Mouse (Mus musculus) ES-Bruce4 (cell line): ENCODE results near the gene Cbx6. TPM values are rescaled to one million over a fixed set of nuclear protein-coding genes. Genes with fewer than 3 reads are reported as not detected.
"Not testable (repeated sequence)": the region's sequence is repeated elsewhere in the genome, so short reads cannot be mapped to it uniquely, and the experiment has no call there.

Experiments
- H3K27ac ChIP-seq: 2 replicates; pipeline ENCODE4 v1.5.1; 2012; ENCODE audit warnings: low read length, inconsistent platforms; ENCODE audit not compliant: insufficient read depth
- H3K27me3 ChIP-seq: 2 replicates; pipeline ENCODE4 v1.6.1; 2012; ENCODE audit warnings: mild to moderate bottlenecking, low read length, inconsistent platforms; ENCODE audit not compliant: control insufficient read depth, poor library complexity, insufficient read depth, severe bottlenecking
- H3K36me3 ChIP-seq: 2 replicates; pipeline ENCODE4 v1.6.1; 2012; ENCODE audit warnings: inconsistent platforms, mild to moderate bottlenecking, low read length, moderate library complexity; ENCODE audit not compliant: control insufficient read depth, poor library complexity, insufficient read depth, severe bottlenecking
- H3K4me1 ChIP-seq: one replicate; pipeline ENCODE4 v1.8.1; 2011; ENCODE audit warnings: low read length; ENCODE audit not compliant: control insufficient read depth, insufficient read depth
- H3K4me3 ChIP-seq: 2 replicates; pipeline ENCODE4 v1.5.1; 2011; ENCODE audit warnings: low read depth, mild to moderate bottlenecking, low read length
- H3K9ac ChIP-seq: 2 replicates; pipeline ENCODE4 v1.6.1; 2012; ENCODE audit warnings: low read depth, mild to moderate bottlenecking, inconsistent platforms; ENCODE audit not compliant: poor library complexity, severe bottlenecking
- H3K9me3 ChIP-seq: replicated peaks from 2 replicates; pipeline ENCODE4 v1.6.1; 2012; ENCODE audit warnings: mild to moderate bottlenecking, low read length, inconsistent platforms; ENCODE audit not compliant: control insufficient read depth, poor library complexity, insufficient read depth, severe bottlenecking
- CTCF ChIP-seq: IDR thresholded peaks from one replicate; pipeline ENCODE4 v1.8.1; 2011; ENCODE audit warnings: low read depth, low read length
- EP300 ChIP-seq: IDR thresholded peaks from 2 replicates; pipeline ENCODE4 v1.6.1; 2011; ENCODE audit warnings: low read depth, low read length; ENCODE audit not compliant: insufficient read depth
- POLR2A ChIP-seq: IDR thresholded peaks from one replicate; pipeline ENCODE4 v1.8.1; 2011; ENCODE audit warnings: low read length; ENCODE audit not compliant: insufficient read depth
- polyA plus RNA-seq: library from polyadenylated mRNA; stranded (reverse); fragments of >200 nt; gene quantifications from 2 replicates; pipeline ENCODE4 v1.2.4, GENCODE M21; 2011; ENCODE audit warnings: low read depth; ENCODE audit not compliant: missing spikeins, insufficient read depth, insufficient read length

The Cbx6 gene
- polyA plus RNA-seq, 1 experiment = 25.7 TPM

DNA sequence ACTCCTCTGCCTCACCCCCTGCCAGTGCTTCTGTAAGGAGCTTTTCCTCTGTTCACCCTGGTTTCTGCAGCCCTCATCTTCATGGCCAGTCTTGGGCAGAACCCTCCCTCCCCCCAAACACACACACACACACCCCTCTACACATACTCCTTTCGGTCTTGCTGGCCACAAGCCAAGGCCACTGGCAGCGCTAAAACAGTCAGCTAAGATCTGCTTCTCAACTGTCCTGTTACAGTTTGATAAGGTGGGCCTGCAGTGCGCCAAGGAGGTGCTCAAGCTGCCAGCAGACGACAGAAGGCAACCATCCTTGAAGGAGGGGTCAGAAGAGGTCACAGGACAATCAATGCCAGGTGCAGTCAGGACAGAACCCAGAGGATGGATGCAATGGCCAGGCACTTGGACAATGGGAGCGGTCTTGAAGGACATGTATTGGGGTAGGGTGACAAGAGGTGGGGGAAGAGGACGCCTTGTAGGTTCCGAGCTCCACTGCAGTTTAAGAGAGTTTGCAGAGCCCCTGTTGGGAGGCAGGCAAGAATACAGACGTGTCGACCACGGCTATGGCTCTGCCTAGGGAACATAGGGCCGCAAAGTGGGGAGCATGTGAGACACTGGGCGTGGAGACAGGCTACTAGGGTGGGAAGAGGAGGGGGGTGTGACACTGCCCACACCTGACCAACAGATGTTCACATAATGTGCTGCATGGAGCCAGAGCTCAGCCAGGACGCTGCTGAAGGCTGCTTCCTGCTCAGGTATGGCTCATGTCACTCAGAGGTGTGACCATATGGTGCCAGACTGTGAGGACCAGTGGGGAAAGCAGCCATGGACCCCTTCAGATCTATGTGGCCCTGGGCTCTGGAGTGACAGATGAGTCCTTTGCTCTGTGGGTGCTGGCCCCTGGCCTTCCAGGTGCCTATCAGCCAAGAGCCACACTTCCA lies 12.0 kb downstream of the Cbx6 start:
- Histone ChIP-seq H3K4me3 (no peak overlapping the region), H3K9ac (no peak overlapping the region), H3K36me3 (no peaks in the 10 kb centered on the region), H3K27ac (no peak overlapping the region), H3K9me3 (no peaks in the 10 kb centered on the region), H3K4me1 (peaks cover 6% of the 10 kb centered on the region), H3K27me3 (no peaks in the 10 kb centered on the region)
- no peak for TF ChIP-seq EP300
- TF ChIP-seq CTCF = no peak
- TF ChIP-seq POLR2A = no peak

DNA sequence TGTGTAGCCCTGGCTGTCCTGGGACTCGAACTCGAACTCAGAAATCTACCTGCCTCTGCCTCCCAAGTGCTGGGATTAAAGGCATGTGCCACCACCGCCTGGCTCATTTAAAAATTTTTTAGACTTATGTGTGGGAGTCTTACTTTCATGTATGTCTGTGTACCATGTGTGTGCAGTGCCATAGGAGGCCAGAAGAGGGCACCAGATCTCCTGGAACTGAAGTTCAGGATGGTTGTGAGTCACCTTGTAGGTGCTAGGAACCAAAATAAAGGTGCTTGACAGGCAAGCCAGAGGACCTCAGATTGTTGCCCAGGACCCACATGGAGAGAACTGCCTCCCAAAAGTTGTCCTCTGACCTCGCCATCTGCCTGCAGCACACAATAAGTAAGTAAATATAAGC lies 16.2 kb downstream of the Cbx6 start:
- Histone ChIP-seq H3K4me3 (no peak overlapping the region), H3K9ac (no peak overlapping the region), H3K27me3 (no peaks in the 10 kb centered on the region), H3K27ac (no peak overlapping the region), H3K4me1 (no peaks in the 10 kb centered on the region), H3K9me3 (no peaks in the 10 kb centered on the region), H3K36me3 (no peaks in the 10 kb centered on the region)
- TF ChIP-seq EP300 (no peak), CTCF (peak; percentile 28)

DNA sequence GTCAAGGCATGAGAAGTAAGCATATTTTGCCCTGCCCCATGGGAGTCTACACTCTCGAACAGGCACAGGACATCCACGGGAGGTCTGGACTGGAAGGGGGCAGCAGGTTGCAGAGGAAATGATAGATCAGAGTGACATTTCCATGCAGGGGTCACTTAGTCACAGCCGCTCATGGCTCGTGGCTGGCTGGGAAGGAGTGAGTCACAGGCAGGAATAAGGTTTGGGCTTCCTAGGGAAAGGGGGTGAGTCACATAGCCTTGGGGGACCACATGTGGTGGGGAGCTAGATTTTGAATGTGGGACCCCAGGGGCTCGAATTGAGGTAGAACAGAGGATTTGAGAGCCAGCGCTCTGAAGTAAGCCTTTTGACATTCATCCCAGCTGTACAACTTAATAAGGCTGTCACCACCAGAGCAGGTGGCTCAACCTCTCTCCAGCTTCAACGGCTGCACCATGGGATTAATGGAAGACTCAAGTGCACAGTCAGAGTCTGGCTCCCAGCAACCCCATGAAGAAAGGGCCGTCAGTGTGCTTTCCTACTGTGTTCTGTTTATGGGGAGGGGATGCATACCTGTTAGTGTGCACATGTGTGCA lies 20.7 kb downstream of the Cbx6 start:
- no peak overlapping the region for H3K27ac ChIP-seq
- H3K4me1 ChIP-seq = no peaks in the 10 kb centered on the region
- H3K4me3 ChIP-seq = no peak overlapping the region
- no peaks in the 10 kb centered on the region for H3K36me3 ChIP-seq
- TF ChIP-seq CTCF (no peak), POLR2A (no peak), EP300 (no peak)
- no peaks in the 10 kb centered on the region for H3K27me3 ChIP-seq
- H3K9ac ChIP-seq = no peak overlapping the region
- H3K9me3 ChIP-seq = no peaks in the 10 kb centered on the region

DNA sequence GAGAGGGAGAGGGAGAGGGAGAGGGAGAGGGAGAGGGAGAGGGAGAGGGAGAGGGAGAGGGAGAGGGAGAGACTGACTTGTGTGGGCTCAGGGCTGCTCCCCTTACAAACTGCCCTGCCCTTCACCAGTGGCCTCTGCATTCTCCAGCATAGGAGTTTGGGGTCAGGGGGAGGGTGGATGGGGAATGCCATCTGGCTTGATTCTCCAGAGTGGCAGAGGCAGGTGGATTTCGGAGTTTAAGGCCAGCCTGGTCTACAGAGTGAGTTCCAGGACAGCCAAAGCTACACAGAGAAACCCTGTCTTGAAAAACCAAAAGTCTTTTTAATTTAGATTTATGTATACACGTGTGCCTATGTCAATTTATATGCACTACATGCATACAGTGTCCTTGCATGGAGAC lies 21.6 kb downstream of the Cbx6 start:
- H3K27ac ChIP-seq, H3K4me1 ChIP-seq, H3K27me3 ChIP-seq, H3K36me3 ChIP-seq, H3K4me3 ChIP-seq, H3K9ac ChIP-seq, H3K9me3 ChIP-seq: not testable (repeated sequence)

DNA sequence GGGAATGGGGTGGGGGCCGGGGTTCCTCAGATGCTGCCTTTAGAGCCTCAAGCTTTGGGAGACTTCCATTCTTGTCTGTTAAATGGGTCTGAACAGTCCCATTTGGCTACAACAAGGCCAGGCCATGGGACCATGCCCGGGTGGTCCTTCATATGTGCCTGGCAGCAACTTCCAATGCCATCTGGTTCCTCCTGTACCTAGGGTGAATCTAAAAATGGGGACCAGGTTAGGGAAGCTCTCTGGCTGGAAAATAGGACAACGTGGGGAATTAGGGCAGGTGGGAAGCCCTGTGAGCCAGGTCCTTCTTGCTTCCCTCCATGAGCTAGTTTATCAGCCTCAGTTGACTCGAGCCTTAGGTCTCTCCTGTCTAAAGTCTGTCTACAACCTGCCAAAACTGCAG lies 23.5 kb downstream of the Cbx6 start:
- Histone ChIP-seq H3K27ac (no peak overlapping the region), H3K9ac (no peak overlapping the region), H3K4me3 (no peak overlapping the region), H3K36me3 (no peaks in the 10 kb centered on the region), H3K4me1 (no peaks in the 10 kb centered on the region), H3K27me3 (no peaks in the 10 kb centered on the region), H3K9me3 (no peaks in the 10 kb centered on the region)
- TF ChIP-seq POLR2A (no peak), EP300 (no peak), CTCF (no peak)

DNA sequence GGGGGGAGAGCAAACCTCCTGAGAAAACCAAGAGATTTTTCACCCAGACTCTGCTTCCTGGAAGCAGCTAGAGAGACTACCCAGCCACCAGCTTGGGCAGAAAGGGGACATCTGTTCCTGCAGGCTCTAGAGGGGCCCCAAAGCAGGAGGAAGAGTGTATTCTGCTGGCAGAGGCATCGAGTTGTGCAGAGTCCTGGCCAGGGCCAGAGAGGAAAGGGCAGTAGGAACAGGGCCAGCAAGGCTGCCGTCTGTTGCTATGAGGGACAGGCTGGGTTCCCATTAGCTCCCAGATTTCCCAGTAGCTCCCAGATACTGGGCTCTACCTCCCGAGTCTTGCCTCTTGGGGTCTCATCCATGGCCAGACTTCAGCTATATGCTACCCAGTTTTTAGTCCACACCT lies 24.4 kb downstream of the Cbx6 start:
- no peak overlapping the region for H3K27ac ChIP-seq
- H3K36me3 ChIP-seq = no peaks in the 10 kb centered on the region
- H3K9ac ChIP-seq = no peak overlapping the region
- H3K27me3 ChIP-seq = no peaks in the 10 kb centered on the region
- H3K4me3 ChIP-seq = no peak overlapping the region
- H3K9me3 ChIP-seq = no peaks in the 10 kb centered on the region
- TF ChIP-seq CTCF = no peak
- TF ChIP-seq POLR2A = no peak
- no peak for TF ChIP-seq EP300
- H3K4me1 ChIP-seq = no peaks in the 10 kb centered on the region
